Mouse (Mus musculus) megakaryocyte, embryonic 14.5 days (primary cell): ENCODE measurements around the gene Xpnpep1.

Experiments used
- FLI1 ChIP-seq: IDR thresholded peaks from 2 replicates; pipeline ENCODE4 v1.6.1; 2012; ENCODE audit warnings: low read length, inconsistent platforms, mixed read lengths
- GATA1 ChIP-seq: IDR thresholded peaks from 3 replicates; pipeline ENCODE4 v1.6.1; 2012; ENCODE audit warnings: mixed read lengths, low read length, inconsistent platforms, borderline replicate concordance

DNA sequence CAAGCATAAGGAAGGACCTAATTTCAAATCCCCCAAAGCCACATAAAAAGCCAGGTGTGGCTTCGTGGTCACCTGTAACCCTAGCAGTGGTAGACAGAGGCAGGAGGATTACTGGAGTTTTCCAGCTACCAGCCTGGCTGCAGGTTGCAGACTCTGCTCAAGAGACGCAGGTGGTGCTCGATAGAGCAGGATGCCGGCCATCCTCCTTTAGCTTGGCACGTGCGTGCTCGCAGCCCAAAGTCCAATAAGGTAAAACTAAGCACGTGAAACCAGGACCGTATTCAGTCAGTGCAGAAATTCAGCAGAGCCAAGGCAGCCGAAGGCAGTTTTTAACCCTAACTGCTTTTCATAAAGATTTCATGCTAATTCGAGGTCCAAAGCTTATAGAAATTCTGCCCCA is 40.0 kb upstream of the Xpnpep1 start:
- TF ChIP-seq GATA1 (no peak), FLI1 (no peak)
